9 mouse cellular contexts compared by ENCODE assay signal in genomic region chr2:50110167-50110566, GRCm38 (mm10). TPM values are rescaled to one million over a fixed set of nuclear protein-coding genes. Genes with fewer than 3 reads are reported as not detected.
DNase-seq lines count a peak whose midpoint lies in the region; ATAC-seq and TF ChIP-seq lines count a peak whose summit lies in the region.
"Had no signal": no experiment of that assay in that cellular context is flagged by ENCODE, and none has a peak within 500 bp of the region (broad histone marks: within the 10 kb centered on the region; RNA-seq: fewer than 3 reads in every experiment).

No protein-coding gene starts in this region.

- H3K36me3 ChIP-seq in kidney, embryonic 15.5 days = no peaks in the 10 kb centered on the region
- no peaks in the 10 kb centered on the region for H3K36me3 ChIP-seq in heart, embryonic 10.5 days
- H3K36me3 ChIP-seq in limb, embryonic 14.5 days (ENCODE audit: control insufficient read depth, insufficient read depth, low read length) = no peaks in the 10 kb centered on the region
- no peaks in the 10 kb centered on the region for H3K36me3 ChIP-seq in stomach, embryonic 15.5 days

- H3K4me3 ChIP-seq in kidney, embryonic 15.5 days (replicated peaks) = no peak overlapping the region
- H3K4me3 ChIP-seq in heart, embryonic 10.5 days = no peak overlapping the region
- H3K4me3 ChIP-seq in limb, embryonic 14.5 days (replicated peaks; ENCODE audit: low read length) = no peak overlapping the region
- H3K4me3 ChIP-seq in stomach, embryonic 15.5 days (replicated peaks) = no peak overlapping the region
- H3K4me3 ChIP-seq: megakaryocyte, embryonic 14.5 days had no signal

- no peak for DNase-seq in kidney, adult 11 months
- DNase-seq in brain, embryonic 14.5 days (ENCODE audit: low read depth) = peak; percentile 53
- peak; percentile 83 for DNase-seq in heart, embryonic 10.5 days (ENCODE audit: low spot score)
- peak; percentile 31 for DNase-seq in limb, embryonic 14.5 days (ENCODE audit: low spot score)
- no peak for DNase-seq in cerebellum, adult 8-10 months
- no peak for DNase-seq in adrenal gland, postnatal 10 days

- WGBS in kidney, embryonic 15.5 days = 30% methylated on average over 10 of the region's 10 CpGs
- WGBS in heart, embryonic 10.5 days = 28% methylated on average over 10 of the region's 10 CpGs
- WGBS in limb, embryonic 14.5 days = 61% methylated on average over 10 of the region's 10 CpGs
- 26% methylated on average over 10 of the region's 10 CpGs for WGBS in stomach, embryonic 15.5 days

- no peak for TF ChIP-seq POLR2A in brain, embryonic 14.5 days (IDR thresholded peaks at IDR 0.05; ENCODE audit: borderline replicate concordance, extremely low read depth, insufficient read depth, insufficient read length, poor library complexity, severe bottlenecking)
- no peak for TF ChIP-seq POLR2A in limb, embryonic 14.5 days (IDR thresholded peaks at IDR 0.05; ENCODE audit: borderline replicate concordance, extremely low read depth, insufficient read depth, insufficient read length)

- H3K4me1 ChIP-seq in kidney, embryonic 15.5 days = peaks cover 15% of the 10 kb centered on the region
- H3K4me1 ChIP-seq in heart, embryonic 10.5 days = peaks cover 39% of the 10 kb centered on the region
- H3K4me1 ChIP-seq in limb, embryonic 14.5 days (ENCODE audit: control insufficient read depth, insufficient read depth, low read length) = no peaks in the 10 kb centered on the region
- H3K4me1 ChIP-seq in stomach, embryonic 15.5 days = no peaks in the 10 kb centered on the region

- no peak overlapping the region for H3K9ac ChIP-seq in kidney, embryonic 15.5 days
- H3K9ac ChIP-seq in limb, embryonic 14.5 days (ENCODE audit: low read depth, low read length, severe bottlenecking) = no peak overlapping the region
- no peak overlapping the region for H3K9ac ChIP-seq in stomach, embryonic 15.5 days

- H3K27me3 ChIP-seq in kidney, embryonic 15.5 days = peaks cover 4% of the 10 kb centered on the region; the same call in 1 of the 2 replicates
- H3K27me3 ChIP-seq in heart, embryonic 10.5 days (ENCODE audit: insufficient read depth, poor library complexity, severe bottlenecking) = no peaks in the 10 kb centered on the region
- H3K27me3 ChIP-seq in limb, embryonic 14.5 days (ENCODE audit: control insufficient read depth, insufficient read depth, low read length) = no peaks in the 10 kb centered on the region
- H3K27me3 ChIP-seq in stomach, embryonic 15.5 days (replicated peaks) = no peaks in the 10 kb centered on the region

- peak overlapping the region; percentile 48; the same call in 1 of the 2 replicates for H3K27ac ChIP-seq in kidney, embryonic 15.5 days
- H3K27ac ChIP-seq in heart, embryonic 10.5 days = peak overlapping the region; percentile 65; the same call in 1 of the 2 replicates
- H3K27ac ChIP-seq in limb, embryonic 14.5 days (replicated peaks; ENCODE audit: low read depth, low read length) = no peak overlapping the region
- H3K27ac ChIP-seq in stomach, embryonic 15.5 days = peak overlapping the region; percentile 64

- ATAC-seq in kidney, embryonic 15.5 days (replicated peaks; ENCODE audit: low FRiP score) = 0 out of 2 replicates have a peak, but pooled peaks have one; percentile 27
- ATAC-seq in limb, embryonic 14.5 days (ENCODE audit: low FRiP score, low read depth) = no peak
- peak; percentile 59; the same call in 1 of the 2 replicates for ATAC-seq in stomach, embryonic 15.5 days (ENCODE audit: insufficient read depth, low FRiP score, low read depth)

- no peaks in the 10 kb centered on the region for H3K9me3 ChIP-seq in kidney, embryonic 15.5 days (replicated peaks)
- no peaks in the 10 kb centered on the region for H3K9me3 ChIP-seq in heart, embryonic 10.5 days
- no peaks in the 10 kb centered on the region for H3K9me3 ChIP-seq in limb, embryonic 14.5 days (ENCODE audit: control insufficient read depth, low read length)
- H3K9me3 ChIP-seq in stomach, embryonic 15.5 days = no peaks in the 10 kb centered on the region
- H3K9me3 ChIP-seq: megakaryocyte, embryonic 14.5 days had no signal

- H3K4me2 ChIP-seq in kidney, embryonic 15.5 days = no peak overlapping the region
- H3K4me2 ChIP-seq in limb, embryonic 14.5 days (replicated peaks; ENCODE audit: low read depth, low read length, severe bottlenecking) = no peak overlapping the region
- H3K4me2 ChIP-seq in stomach, embryonic 15.5 days = peak overlapping the region; percentile 13; the same call in 1 of the 2 replicates

- no peak for TF ChIP-seq CTCF in brain, embryonic 14.5 days (IDR thresholded peaks at IDR 0.05; ENCODE audit: borderline replicate concordance, extremely low read depth, insufficient read depth, insufficient read length)

RNA-seq across cellular contexts. Expression of gene Lypd6, which starts 43.9 kb away (rescaled TPM):
- polyA plus RNA-seq in kidney, embryonic 15.5 days (2015; fragmentation: Nextera tagmentation; extraction: Ambion mirVana) = 9.6 and 10.9 TPM in 2 replicates
- polyA plus RNA-seq in brain, embryonic 14.5 days (2012; rRNA removed) = 7.6 and 8.9 TPM in 2 replicates
- polyA plus RNA-seq in heart, embryonic 10.5 days (2016; fragmentation: Nextera tagmentation; extraction: Ambion mirVana) = 8.1 and 8.7 TPM in 2 replicates
- 12.4 and 16.1 TPM in 2 replicates for polyA plus RNA-seq in limb, embryonic 14.5 days (2012; rRNA removed)
- polyA plus RNA-seq in limb, embryonic 14.5 days (2014; fragmentation: Nextera tagmentation; extraction: Ambion mirVana) = 17.9 and 18.3 TPM in 2 replicates
- polyA plus RNA-seq in stomach, embryonic 15.5 days (2015; fragmentation: Nextera tagmentation; extraction: Ambion mirVana) = 20.2 and 24.1 TPM in 2 replicates
- 1 to 10 TPM; 8.2 TPM for total RNA-seq in adrenal gland, postnatal 10 days (2021)

Comparison
In these comparisons a context has a peak if more than half of its experiments do, and no peak if none do; other contexts are left out.
1. DNase-seq: peak in brain, embryonic 14.5 days (single experiment), heart, embryonic 10.5 days (single experiment) and limb, embryonic 14.5 days (single experiment); none in kidney, adult 11 months (single experiment), cerebellum, adult 8-10 months (single experiment) and adrenal gland, postnatal 10 days (single experiment).